Mouse (Mus musculus): ENCODE measurements around the gene Elovl2.
"Not testable (repeated sequence)": the region's sequence is repeated elsewhere in the genome, so short reads cannot be mapped to it uniquely, and the experiment has no call there.

Elovl2 gene

GRCm38 (mm10) chr13:41235181-41235580 lies 15.0 kb upstream of the Elovl2 start:
- DNase-seq (ENCODE audit: low read depth, low spot score): no peak

DNA sequence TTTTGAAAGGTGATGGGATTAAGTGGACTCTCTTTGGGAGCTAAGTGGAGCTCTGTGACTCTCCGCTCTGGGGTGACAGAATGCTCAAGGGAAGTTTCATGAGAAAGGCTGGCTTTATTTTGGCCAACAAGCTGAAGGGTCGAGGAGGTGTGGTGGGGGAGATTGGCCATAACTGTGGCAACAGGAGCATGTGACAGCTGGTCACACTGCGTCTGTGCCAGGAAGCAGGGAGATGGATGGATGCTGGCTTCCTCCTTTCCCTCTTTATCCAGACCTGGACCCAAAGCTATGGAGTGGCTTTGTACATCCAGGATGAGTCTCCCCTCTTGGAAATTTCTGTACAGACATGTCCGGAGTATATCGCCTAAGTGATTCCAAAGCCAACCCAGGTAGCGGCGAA lies 13.0 kb upstream of the Elovl2 start:
- DNase-seq (ENCODE audit: low read depth, low spot score): no peak

- no peak for DNase-seq (ENCODE audit: low read depth, low spot score)
Measured at GRCm38 (mm10) chr13:41232209-41232608, 12.0 kb upstream of the Elovl2 start.

DNA sequence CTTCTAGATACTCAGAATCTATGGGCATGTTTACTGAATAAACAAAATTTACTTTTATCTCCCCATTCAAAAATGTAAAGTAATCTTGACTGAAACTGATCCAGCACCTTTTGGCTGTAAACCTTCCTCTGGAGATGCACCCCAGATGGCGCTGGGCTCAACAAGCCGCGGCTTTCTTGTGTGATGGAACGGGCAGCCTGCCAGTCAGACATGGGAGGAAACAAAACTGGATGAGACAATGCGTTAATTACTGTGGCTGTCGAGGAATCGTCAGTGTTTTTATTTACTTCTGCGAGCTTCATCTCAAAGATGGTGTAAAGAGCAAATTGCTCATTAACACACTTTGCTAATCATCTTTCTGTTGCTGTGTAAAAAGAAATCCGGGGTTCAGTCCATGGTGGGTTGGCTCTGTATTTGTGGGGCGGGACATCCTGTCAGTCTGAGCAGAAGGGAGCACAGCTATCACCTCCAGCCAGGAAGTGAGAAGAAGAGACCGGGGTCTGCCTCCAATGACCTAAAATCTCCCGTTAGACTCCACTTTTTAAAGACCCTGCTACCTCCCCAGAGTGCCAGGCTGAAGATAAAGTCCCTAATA lies 11.3 kb upstream of the Elovl2 start:
- no peak for DNase-seq (ENCODE audit: low read depth, low spot score)

GRCm38 (mm10) chr13:41230256-41230655 lies 10.1 kb upstream of the Elovl2 start:
- no peak for DNase-seq (ENCODE audit: low read depth, low spot score)

- DNase-seq (ENCODE audit: low read depth, low spot score): no peak
Measured at GRCm38 (mm10) chr13:41228060-41228459, 7.9 kb upstream of the Elovl2 start.

GRCm38 (mm10) chr13:41226513-41226912 lies 6.3 kb upstream of the Elovl2 start:
- DNase-seq (ENCODE audit: low read depth, low spot score): no peak

DNA sequence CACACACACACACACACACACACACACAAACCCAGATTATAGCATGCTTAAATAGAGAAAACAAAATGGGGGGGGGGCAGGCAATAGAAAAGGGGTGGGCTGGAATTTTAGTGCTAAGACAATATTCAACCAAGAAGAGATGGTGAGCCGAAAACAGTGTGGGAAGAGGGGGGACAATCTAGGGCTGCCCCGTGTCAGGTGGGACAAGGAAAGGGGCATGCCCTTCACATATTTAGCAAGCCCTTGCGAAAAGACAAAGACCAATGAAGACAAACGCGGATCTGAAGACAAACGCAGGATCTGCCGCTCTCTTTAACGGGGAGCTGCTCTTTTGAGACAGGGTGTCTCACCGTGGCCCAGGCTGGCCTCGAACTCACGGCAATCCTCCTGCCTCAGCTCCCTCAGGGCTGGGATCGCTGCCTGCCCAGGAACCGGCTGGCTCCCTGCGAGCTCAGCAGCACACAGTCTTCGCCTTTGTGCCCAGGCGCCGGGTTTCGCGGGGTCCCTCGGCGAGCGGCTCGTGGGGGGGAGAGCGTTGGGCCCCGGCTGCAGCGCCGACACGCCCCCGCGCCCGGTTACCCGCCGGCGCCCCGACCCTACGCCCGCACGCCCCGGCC lies 410 bp downstream of the Elovl2 start:
- no peak for DNase-seq (ENCODE audit: low read depth, low spot score)

- DNase-seq (ENCODE audit: low read depth, low spot score): no peak
Measured at GRCm38 (mm10) chr13:41219056-41219455, 1.1 kb downstream of the Elovl2 start.

DNA sequence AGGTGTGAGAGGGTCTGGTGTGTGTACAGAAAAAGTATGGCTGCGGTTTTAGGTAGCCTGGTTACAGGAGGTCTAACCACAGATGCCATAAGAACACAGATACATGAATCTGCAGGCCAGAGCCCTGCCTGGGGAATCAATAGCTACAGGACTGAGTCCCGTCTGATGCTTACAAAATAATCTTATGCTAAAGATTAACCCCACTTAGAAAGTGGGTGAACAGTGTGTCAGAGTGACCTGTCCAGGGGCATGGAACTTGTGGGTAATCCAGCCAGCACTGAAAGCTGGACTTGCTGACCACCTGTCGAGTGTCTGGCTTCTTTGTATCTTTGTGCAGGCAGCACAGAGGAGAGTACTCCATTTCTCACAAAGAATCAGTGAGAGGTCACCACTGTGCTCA lies 4.0 kb downstream of the Elovl2 start:
- no peak for DNase-seq (ENCODE audit: low read depth, low spot score)

- DNase-seq (ENCODE audit: low read depth, low spot score): no peak
Measured at GRCm38 (mm10) chr13:41215669-41216068, 4.5 kb downstream of the Elovl2 start.

- DNase-seq (ENCODE audit: low read depth, low spot score): no peak
Measured at GRCm38 (mm10) chr13:41212558-41213322, 7.5 kb downstream of the Elovl2 start.

GRCm38 (mm10) chr13:41211276-41211675 lies 8.9 kb downstream of the Elovl2 start:
- DNase-seq (ENCODE audit: low read depth, low spot score): no peak

DNA sequence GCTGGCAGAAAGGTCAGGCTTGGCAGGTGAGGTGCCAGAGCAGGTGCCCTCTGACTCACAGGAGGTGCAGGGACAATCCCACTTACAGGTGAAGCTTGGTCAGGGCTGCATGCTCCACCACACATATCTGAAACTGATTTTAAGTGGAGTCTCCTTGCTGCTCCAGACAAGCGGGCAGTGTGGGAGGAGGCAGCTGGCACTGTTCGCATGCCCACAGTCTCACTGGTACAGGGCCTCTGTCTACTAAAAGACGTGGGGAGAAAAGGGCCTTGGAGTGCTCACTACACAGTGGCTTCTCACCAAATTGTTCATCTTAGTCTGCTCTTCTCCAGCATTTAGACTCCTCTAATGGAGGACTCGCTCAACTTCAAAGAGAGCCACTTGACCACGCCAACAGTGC lies 14.0 kb downstream of the Elovl2 start:
- DNase-seq (ENCODE audit: low read depth, low spot score): no peak

DNA sequence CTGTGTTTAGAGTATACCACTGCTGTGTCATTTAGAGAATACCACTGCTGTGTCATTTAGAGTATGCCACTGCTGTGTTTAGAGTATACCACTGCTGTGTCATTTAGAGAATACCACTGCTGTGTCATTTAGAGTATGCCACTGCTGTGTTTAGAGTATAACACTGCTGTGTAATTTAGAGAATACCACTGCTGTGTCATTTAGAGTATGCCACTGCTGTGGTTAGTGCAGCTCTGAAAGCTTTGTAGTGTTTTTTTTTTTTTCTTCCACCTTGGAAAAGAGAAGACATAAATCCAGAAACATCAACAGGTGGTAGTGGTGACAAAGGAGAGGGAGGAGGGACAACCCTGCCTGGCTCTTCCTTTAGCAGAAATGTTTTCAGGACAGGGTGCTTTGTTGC lies 14.6 kb downstream of the Elovl2 start:
- not testable (repeated sequence) for DNase-seq (ENCODE audit: low read depth, low spot score)

- no peak for DNase-seq (ENCODE audit: low read depth, low spot score)
Measured at GRCm38 (mm10) chr13:41203691-41204090, 16.5 kb downstream of the Elovl2 start.

DNA sequence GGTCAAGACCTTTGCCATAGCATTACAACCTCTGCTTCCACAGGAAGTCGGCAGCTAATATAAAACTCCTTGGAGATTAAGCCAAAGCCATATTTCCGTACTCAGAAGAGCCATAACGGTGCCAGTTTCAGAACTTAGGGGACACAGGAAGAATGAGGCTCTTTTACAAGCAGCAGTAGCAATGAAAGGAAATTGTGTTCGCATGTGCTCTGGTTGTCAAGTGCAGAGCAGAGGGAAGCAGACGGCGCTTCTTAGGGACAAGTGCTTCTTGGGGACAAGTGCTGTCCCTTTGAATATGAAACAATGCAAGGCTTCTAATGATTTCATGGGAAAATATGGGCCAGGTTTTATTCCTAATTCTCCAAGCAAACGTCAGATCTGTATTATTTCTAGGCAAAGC lies 16.9 kb downstream of the Elovl2 start:
- no peak for DNase-seq (ENCODE audit: low read depth, low spot score)

- DNase-seq (ENCODE audit: low read depth, low spot score): no peak
Measured at GRCm38 (mm10) chr13:41200861-41201260, 19.3 kb downstream of the Elovl2 start.

GRCm38 (mm10) chr13:41195640-41196333 lies 24.4 kb downstream of the Elovl2 start:
- no peak for DNase-seq (ENCODE audit: low read depth, low spot score)

DNA sequence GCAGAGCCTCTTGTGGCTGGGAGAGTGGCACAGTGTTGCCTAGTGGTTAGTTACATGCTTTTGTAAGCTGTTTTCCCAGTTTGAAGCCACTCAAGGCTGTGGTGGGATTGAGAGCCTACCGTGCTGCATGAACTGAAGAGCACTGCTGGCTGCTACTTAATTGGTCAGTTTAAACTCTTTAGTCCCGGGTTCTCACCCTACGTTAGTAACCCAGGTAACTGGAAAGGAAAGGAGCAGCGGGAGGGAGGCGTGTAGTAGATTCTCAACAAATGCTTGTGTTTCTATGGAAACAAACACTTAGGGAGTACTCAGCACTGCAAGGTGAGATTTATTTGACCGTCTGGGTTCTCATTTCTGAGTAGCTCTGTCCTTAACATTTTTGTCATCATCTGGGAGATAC lies 32.3 kb downstream of the Elovl2 start:
- no peak for DNase-seq (ENCODE audit: low read depth, low spot score)

DNA sequence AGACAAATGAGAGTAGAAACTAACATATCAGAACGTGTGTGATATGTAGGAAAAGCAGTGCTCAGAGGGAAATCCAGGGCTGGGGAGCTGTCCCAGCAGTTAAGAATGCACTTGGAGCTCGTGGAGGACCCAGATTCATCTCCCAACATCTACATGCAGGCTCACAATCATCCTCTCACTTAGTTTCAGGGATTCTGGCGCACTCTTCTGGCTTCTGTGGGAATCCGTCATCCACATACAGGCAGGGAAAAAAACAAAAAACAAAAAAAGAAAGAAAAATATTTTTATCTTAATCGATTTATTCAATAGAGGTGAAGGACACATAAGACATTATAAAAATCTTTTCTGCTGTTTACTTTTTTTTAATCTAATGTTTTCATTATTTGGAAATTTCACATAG lies 61.8 kb downstream of the Elovl2 start:
- DNase-seq (ENCODE audit: low read depth, low spot score): no peak

DNA sequence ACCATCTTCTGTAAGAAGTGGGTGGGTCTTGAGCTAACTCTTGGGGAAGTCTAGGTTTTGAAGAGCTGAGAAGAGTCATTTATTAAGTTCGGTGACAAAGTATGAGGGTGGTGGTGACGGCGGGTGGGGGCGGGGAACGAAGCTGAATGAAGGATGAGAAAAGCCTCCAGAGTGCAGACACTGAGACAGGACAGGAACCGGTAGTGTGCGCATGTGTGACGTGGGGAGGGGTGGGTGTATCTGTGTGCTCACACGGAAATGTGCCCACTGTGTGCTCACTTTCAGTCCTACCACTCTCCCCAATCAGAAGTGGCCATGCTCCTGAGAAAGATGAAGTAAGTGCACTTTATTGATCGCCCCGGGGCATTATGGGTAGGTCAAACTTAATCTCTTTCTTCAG lies 67.1 kb downstream of the Elovl2 start:
- no peak for DNase-seq (ENCODE audit: low read depth, low spot score)
